Mouse (Mus musculus): Measurements from ENCODE around the gene Lama4. TPM values are rescaled to one million over a fixed set of nuclear protein-coding genes. Genes with fewer than 3 reads are reported as not detected.

The Lama4 gene
- total RNA-seq, 2 experiments from 2014 or later = not detected

GRCm38 (mm10) chr10:39141401-39141800, 176.1 kb downstream of the Lama4 start:
- no peak for ATAC-seq (replicated peaks; ENCODE audit: poor library complexity)

- ATAC-seq (replicated peaks; ENCODE audit: poor library complexity) = no peak
Observed at GRCm38 (mm10) chr10:39142216-39142615, 176.9 kb downstream of the Lama4 start.

- ATAC-seq (replicated peaks; ENCODE audit: poor library complexity) = no peak
Observed at GRCm38 (mm10) chr10:39156719-39157118, 191.4 kb downstream of the Lama4 start.

GRCm38 (mm10) chr10:39157321-39157720, 192.0 kb downstream of the Lama4 start:
- ATAC-seq (replicated peaks; ENCODE audit: poor library complexity) = no peak

- ATAC-seq (replicated peaks; ENCODE audit: poor library complexity) = peak; percentile 32; the same call in 1 of the 2 replicates
Observed at GRCm38 (mm10) chr10:39158306-39158705, 193.0 kb downstream of the Lama4 start.

Other genes starting within 250 kb of the Lama4 start
- gene Rfpl4b, start 143.7 kb upstream of the Lama4 start, total RNA-seq (2015) = not detected in 2 replicates
- not detected in 2 replicates for gene Rfpl4b, start 143.7 kb upstream of the Lama4 start, total RNA-seq (2017)
- 0.83 and 3.3 TPM in 2 replicates for gene Fam229b, start 168.4 kb downstream of the Lama4 start, total RNA-seq (2015)
- 1.8 TPM in 1 of 2 replicates, not detected in the other for gene Fam229b, start 168.4 kb downstream of the Lama4 start, total RNA-seq (2017)
- gene Tube1, start 168.5 kb downstream of the Lama4 start, total RNA-seq (2015) = 10.8 and 15.2 TPM in 2 replicates
- 14.1 and 19.2 TPM in 2 replicates for gene Tube1, start 168.5 kb downstream of the Lama4 start, total RNA-seq (2017)
- not detected in 2 replicates for gene Ccn6, start 198.3 kb downstream of the Lama4 start, total RNA-seq (2015)
- gene Ccn6, start 198.3 kb downstream of the Lama4 start, total RNA-seq (2017) = not detected in 2 replicates

Measured in megakaryocyte progenitor cell, adult 5-6 weeks (primary cell).